In genomic region chr3:83755043-83755635, GRCm38 (mm10) we compare ENCODE assay signal across 16 mouse cellular contexts. TPM values are rescaled to one million over a fixed set of nuclear protein-coding genes. Genes with fewer than 3 reads are reported as not detected.
"Had no signal": no experiment of that assay in that cellular context is flagged by ENCODE, and none has a peak within 500 bp of the region (broad histone marks: within the 10 kb centered on the region; RNA-seq: fewer than 3 reads in every experiment).

No protein-coding gene starts in this region.

- H3K36me3 ChIP-seq: liver, embryonic 15.5 days; midbrain, embryonic 15.5 days; neural tube, embryonic 13.5 days had no signal

- H3K4me3 ChIP-seq: liver, embryonic 15.5 days; midbrain, embryonic 15.5 days; neural tube, embryonic 13.5 days had no signal

- H3K4me2 ChIP-seq: liver, embryonic 11.5 days; liver, embryonic 15.5 days; lung, embryonic 14.5 days; midbrain, embryonic 11.5 days; midbrain, embryonic 15.5 days; neural tube, embryonic 13.5 days had no signal

- H3K27me3 ChIP-seq: liver, embryonic 15.5 days; midbrain, embryonic 15.5 days; neural tube, embryonic 13.5 days had no signal

- H3K27ac ChIP-seq: liver, embryonic 15.5 days; midbrain, embryonic 15.5 days; neural tube, embryonic 13.5 days had no signal

- H3K9me3 ChIP-seq: liver, embryonic 15.5 days; midbrain, embryonic 15.5 days; neural tube, embryonic 13.5 days had no signal

- H3K9ac ChIP-seq: liver, embryonic 15.5 days; lung, embryonic 14.5 days; midbrain, embryonic 15.5 days; neural tube, embryonic 13.5 days had no signal

- ATAC-seq: midbrain, embryonic 15.5 days had no signal

- H3K4me1 ChIP-seq: liver, embryonic 15.5 days; midbrain, embryonic 15.5 days had no signal

- DNase-seq: kidney, postnatal 25 days; layer of hippocampus, postnatal 36 days; lung, embryonic 14.5 days; lung, postnatal 4 days; retina, postnatal 1 day; right cerebral cortex, postnatal 4 days; spleen, adult 18-20 months; thymus, adult 18-20 months; thymus, postnatal 14 days had no signal

RNA-seq across cellular contexts. Expression of gene Sfrp2, which starts 11.0 kb away (rescaled TPM):
- total RNA-seq: megakaryocyte, adult 5-6 weeks; monocyte, adult 5-6 weeks had no signal
